Mouse (Mus musculus) olfactory bulb, adult 2 months (tissue): ENCODE measurements around the gene Cadm1.

ENCODE experiments used
- CTCF ChIP-seq: fragments of 200-500 bp; IDR thresholded peaks from 2 replicates; pipeline ENCODE4 v1.5.1; 2012; ENCODE audit warnings: low read depth, mild to moderate bottlenecking, low read length, moderate library complexity; ENCODE audit not compliant: insufficient read depth
- POLR2A ChIP-seq: fragments of 200-500 bp; IDR thresholded peaks from 2 replicates; pipeline ENCODE4 v1.6.1; 2012; ENCODE audit warnings: mild to moderate bottlenecking, low read depth, low read length, moderate library complexity; ENCODE audit not compliant: insufficient read depth

GRCm38 (mm10) chr9:47512521-47512920, 17.5 kb upstream of the Cadm1 start:
- TF ChIP-seq CTCF (no peak), POLR2A (no peak)
